Mouse (Mus musculus) ES-Bruce4 (cell line): ENCODE measurements at regions not wholly inside any gene's neighbourhood (a gene's known extent, or its start where the extent isn't known, plus 50 kb on each side); places are given as distances from the start of the nearest gene placed in this dataset.

ENCODE experiments used
- H3K27ac ChIP-seq: 2 replicates; pipeline ENCODE4 v1.5.1; 2012; ENCODE audit warnings: low read length, inconsistent platforms; ENCODE audit not compliant: insufficient read depth
- H3K27me3 ChIP-seq: 2 replicates; pipeline ENCODE4 v1.6.1; 2012; ENCODE audit warnings: mild to moderate bottlenecking, low read length, inconsistent platforms; ENCODE audit not compliant: control insufficient read depth, poor library complexity, insufficient read depth, severe bottlenecking
- H3K36me3 ChIP-seq: 2 replicates; pipeline ENCODE4 v1.6.1; 2012; ENCODE audit warnings: inconsistent platforms, mild to moderate bottlenecking, low read length, moderate library complexity; ENCODE audit not compliant: control insufficient read depth, poor library complexity, insufficient read depth, severe bottlenecking
- H3K4me1 ChIP-seq: one replicate; pipeline ENCODE4 v1.8.1; 2011; ENCODE audit warnings: low read length; ENCODE audit not compliant: control insufficient read depth, insufficient read depth
- H3K4me3 ChIP-seq: 2 replicates; pipeline ENCODE4 v1.5.1; 2011; ENCODE audit warnings: low read depth, mild to moderate bottlenecking, low read length
- H3K9ac ChIP-seq: 2 replicates; pipeline ENCODE4 v1.6.1; 2012; ENCODE audit warnings: low read depth, mild to moderate bottlenecking, inconsistent platforms; ENCODE audit not compliant: poor library complexity, severe bottlenecking
- H3K9me3 ChIP-seq: replicated peaks from 2 replicates; pipeline ENCODE4 v1.6.1; 2012; ENCODE audit warnings: mild to moderate bottlenecking, low read length, inconsistent platforms; ENCODE audit not compliant: control insufficient read depth, poor library complexity, insufficient read depth, severe bottlenecking
- CTCF ChIP-seq: IDR thresholded peaks from one replicate; pipeline ENCODE4 v1.8.1; 2011; ENCODE audit warnings: low read depth, low read length
- EP300 ChIP-seq: IDR thresholded peaks from 2 replicates; pipeline ENCODE4 v1.6.1; 2011; ENCODE audit warnings: low read depth, low read length; ENCODE audit not compliant: insufficient read depth
- POLR2A ChIP-seq: IDR thresholded peaks from one replicate; pipeline ENCODE4 v1.8.1; 2011; ENCODE audit warnings: low read length; ENCODE audit not compliant: insufficient read depth

DNA sequence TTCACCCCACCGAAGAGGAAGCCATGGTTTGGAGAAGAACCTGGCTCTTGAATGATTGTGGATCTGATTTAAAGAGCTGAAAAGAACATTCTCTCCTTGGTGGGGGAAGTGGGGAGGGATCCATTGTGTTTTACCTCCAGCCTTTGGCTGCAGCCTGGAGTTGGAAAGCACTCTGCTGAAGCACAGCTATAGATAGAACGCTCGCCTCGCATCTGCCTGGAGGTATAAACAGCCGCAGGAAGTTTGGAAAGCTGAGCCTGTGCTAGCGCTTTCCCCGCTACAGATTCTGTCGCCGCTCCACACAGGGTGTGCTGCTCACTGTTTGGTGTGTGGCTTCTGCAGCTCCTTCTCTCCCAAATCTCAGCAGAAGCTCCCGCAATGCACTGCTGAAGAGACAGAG is 108.2 kb downstream of the Pdgfra start:
- no peak overlapping the region for H3K27ac ChIP-seq
- no peak overlapping the region for H3K9ac ChIP-seq
- H3K4me3 ChIP-seq, result no peak overlapping the region
- no peaks in the 10 kb centered on the region for H3K27me3 ChIP-seq
- no peak for TF ChIP-seq CTCF
- TF ChIP-seq EP300, result no peak
- no peak for TF ChIP-seq POLR2A
- no peaks in the 10 kb centered on the region for H3K4me1 ChIP-seq
- no peaks in the 10 kb centered on the region for H3K36me3 ChIP-seq
- no peaks in the 10 kb centered on the region for H3K9me3 ChIP-seq

DNA sequence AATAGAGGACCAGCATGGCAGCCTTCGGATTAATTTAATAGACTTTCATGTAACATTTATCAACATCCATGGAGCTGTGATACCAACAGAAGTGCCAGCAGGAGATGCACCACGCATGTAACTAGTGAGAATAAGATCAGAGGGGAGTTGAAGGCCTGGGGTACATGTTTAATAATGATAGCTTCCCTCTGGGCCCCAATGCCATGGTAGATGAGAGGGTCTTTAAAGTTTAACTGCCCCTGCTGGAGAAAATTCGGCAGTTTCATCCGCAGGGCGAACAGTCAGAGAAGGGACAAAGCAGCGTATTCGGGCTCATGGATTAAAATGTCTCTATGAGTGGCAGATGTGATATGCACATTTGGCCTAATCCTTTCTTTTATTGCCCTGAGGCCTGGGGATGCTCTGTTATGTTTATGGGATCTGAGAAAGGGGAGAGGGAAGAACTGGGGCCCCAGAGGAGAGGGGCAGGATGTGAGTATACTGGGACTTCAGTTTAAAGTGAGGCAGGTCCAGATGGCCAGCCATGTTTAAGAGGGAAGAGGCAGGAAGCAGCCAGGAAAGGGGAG is 114.1 kb downstream of the Pdgfra start:
- H3K9me3 ChIP-seq, result no peaks in the 10 kb centered on the region
- H3K4me1 ChIP-seq, result no peaks in the 10 kb centered on the region
- TF ChIP-seq EP300 (no peak), POLR2A (no peak), CTCF (no peak)
- no peaks in the 10 kb centered on the region for H3K27me3 ChIP-seq
- H3K36me3 ChIP-seq, result no peaks in the 10 kb centered on the region
- no peak overlapping the region for H3K9ac ChIP-seq
- H3K27ac ChIP-seq, result no peak overlapping the region
- H3K4me3 ChIP-seq, result no peak overlapping the region

DNA sequence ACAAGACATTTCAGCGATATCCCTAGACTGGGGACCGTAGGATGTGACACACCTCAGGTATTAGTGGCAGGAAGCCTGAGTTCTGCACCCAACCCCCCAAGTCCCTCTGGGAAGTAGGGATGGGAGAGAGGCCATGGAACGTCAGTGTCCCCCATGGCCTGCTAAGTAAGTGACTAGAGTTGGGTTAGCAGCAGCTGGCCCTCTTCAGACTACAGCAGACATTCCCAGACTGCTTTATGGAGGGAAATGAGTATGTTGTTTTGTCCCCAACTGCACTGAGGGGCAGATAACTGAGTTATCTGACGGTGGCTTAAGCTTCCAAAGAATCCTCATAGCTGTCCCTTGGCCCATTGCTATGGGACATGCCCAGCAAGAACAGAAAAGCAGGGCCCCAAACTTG is 114.8 kb downstream of the Pdgfra start:
- Histone ChIP-seq H3K9ac (no peak overlapping the region), H3K36me3 (no peaks in the 10 kb centered on the region), H3K9me3 (no peaks in the 10 kb centered on the region), H3K27ac (no peak overlapping the region), H3K4me3 (no peak overlapping the region), H3K4me1 (no peaks in the 10 kb centered on the region), H3K27me3 (no peaks in the 10 kb centered on the region)
- no peak for TF ChIP-seq POLR2A
- TF ChIP-seq CTCF, result no peak
- no peak for TF ChIP-seq EP300

DNA sequence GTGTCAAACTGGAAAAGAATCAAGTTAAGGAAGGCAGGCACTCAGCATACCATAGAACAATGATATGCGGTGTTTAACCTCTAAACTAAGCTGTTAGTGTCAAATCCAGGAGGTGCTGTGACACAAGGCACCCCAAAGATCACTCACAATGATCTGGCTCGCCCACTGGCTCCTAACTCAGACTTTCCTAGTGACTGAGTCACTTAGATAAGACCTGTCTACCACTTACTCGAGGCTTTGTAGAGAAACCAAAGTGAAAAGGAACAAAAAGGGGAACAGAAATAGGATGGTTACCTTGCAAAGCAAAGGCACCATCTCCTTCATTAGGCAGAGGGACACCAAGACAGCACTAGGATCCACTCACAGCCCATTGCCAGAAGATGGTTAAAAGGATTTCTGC is 115.7 kb downstream of the Pdgfra start:
- Histone ChIP-seq H3K4me1 (no peaks in the 10 kb centered on the region), H3K9me3 (no peaks in the 10 kb centered on the region), H3K9ac (no peak overlapping the region), H3K4me3 (no peak overlapping the region), H3K27ac (no peak overlapping the region), H3K27me3 (no peaks in the 10 kb centered on the region), H3K36me3 (no peaks in the 10 kb centered on the region)
- TF ChIP-seq EP300 (no peak), CTCF (no peak), POLR2A (no peak)

DNA sequence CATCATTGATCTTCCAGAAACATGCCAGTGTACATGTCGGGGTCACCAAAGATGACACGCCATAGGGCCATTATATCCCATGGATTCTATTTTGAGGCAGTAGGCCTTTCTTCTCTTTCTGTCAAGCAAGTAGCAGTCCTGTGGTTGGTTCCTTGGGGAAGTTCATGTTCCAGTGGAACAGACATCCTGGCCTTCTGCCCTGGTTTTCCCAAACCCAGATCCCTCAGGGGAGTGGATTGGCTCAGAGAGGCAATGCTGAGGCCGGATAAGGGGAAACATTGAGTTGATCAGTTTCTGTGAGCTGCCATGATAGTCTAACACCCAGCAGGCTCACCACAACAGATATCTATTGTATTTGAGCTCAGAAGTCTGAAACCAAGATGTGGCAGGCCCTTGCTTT is 125.9 kb downstream of the Pdgfra start:
- H3K4me1 ChIP-seq, result no peaks in the 10 kb centered on the region
- no peaks in the 10 kb centered on the region for H3K27me3 ChIP-seq
- H3K27ac ChIP-seq, result no peak overlapping the region
- no peak overlapping the region for H3K4me3 ChIP-seq
- H3K36me3 ChIP-seq, result no peaks in the 10 kb centered on the region
- TF ChIP-seq CTCF (no peak), EP300 (no peak), POLR2A (no peak)
- no peaks in the 10 kb centered on the region for H3K9me3 ChIP-seq
- H3K9ac ChIP-seq, result no peak overlapping the region

DNA sequence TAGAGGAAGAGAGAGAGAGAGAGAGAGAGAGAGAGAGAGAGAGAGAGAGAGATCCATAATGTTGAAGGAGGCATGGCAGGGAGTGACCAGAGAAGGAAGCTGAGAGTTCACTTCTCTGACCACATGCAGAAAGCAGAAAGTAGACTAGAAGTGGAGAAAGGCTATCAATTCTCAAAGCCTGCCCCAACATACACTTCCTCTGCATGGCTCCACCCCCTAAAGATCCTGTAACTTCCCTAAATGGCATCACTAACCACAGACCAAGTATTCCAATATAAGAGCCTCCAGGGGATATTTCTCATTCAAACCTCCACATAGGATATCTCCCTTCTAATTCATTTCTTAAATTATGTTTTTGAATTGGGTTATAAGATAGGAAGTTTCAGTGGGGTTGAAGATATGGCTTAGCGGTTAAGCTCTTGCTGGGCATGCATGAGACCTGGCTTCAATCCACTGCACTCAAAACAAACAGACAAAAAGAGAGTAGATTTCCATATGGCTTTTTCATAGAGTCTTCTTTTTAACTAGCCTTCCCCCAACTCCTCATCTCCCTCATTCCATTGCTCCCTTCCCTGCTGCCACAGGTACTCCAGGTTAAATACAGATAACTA is 127.6 kb downstream of the Pdgfra start:
- H3K27me3 ChIP-seq, result no peaks in the 10 kb centered on the region
- H3K4me1 ChIP-seq, result no peaks in the 10 kb centered on the region
- H3K9me3 ChIP-seq, result no peaks in the 10 kb centered on the region
- H3K27ac ChIP-seq, result no peak overlapping the region
- no peaks in the 10 kb centered on the region for H3K36me3 ChIP-seq
- no peak overlapping the region for H3K9ac ChIP-seq
- no peak overlapping the region for H3K4me3 ChIP-seq
- TF ChIP-seq POLR2A (no peak), EP300 (no peak), CTCF (no peak)
